Mouse (Mus musculus): ENCODE data around the gene H2afv. TPM values are rescaled to one million over a fixed set of nuclear protein-coding genes. Genes with fewer than 3 reads are reported as not detected.

The H2afv gene
- polyA plus RNA-seq, 1 experiment, result 4.5 TPM

GRCm38 (mm10) chr11:6410050-6410602, 34.1 kb downstream of the H2afv start:
- Histone ChIP-seq H3K27me3 (ENCODE audit: control insufficient read depth) (peaks cover 2% of the 10 kb centered on the region; the same call in 1 of the 2 replicates), H3K4me3 (replicated peaks) (no peak overlapping the region), H3K4me1 (ENCODE audit: control insufficient read depth) (peaks cover 25% of the 10 kb centered on the region), H3K36me3 (ENCODE audit: control insufficient read depth) (peaks cover 32% of the 10 kb centered on the region), H3K9me3 (ENCODE audit: control insufficient read depth, low read length) (peaks cover 27% of the 10 kb centered on the region)
- TF ChIP-seq GATA1 (IDR thresholded peaks at IDR 0.05; ENCODE audit: low read length) (no peak), TAL1 (IDR thresholded peaks at IDR 0.05; ENCODE audit: low read length) (no peak)

- Histone ChIP-seq H3K27me3 (ENCODE audit: control insufficient read depth) (no peaks in the 10 kb centered on the region), H3K4me1 (ENCODE audit: control insufficient read depth) (peaks cover 13% of the 10 kb centered on the region), H3K36me3 (ENCODE audit: control insufficient read depth) (peaks cover 42% of the 10 kb centered on the region), H3K4me3 (replicated peaks) (no peak overlapping the region), H3K9me3 (ENCODE audit: control insufficient read depth, low read length) (peaks cover 3% of the 10 kb centered on the region)
- TF ChIP-seq GATA1 (IDR thresholded peaks at IDR 0.05; ENCODE audit: low read length) (no peak), TAL1 (IDR thresholded peaks at IDR 0.05; ENCODE audit: low read length) (no peak)
These were observed 37.1 kb downstream of the H2afv start for GRCm38 (mm10) chr11:6407162-6407621.

- Histone ChIP-seq H3K4me1 (ENCODE audit: control insufficient read depth) (peaks cover 8% of the 10 kb centered on the region), H3K4me3 (replicated peaks) (no peak overlapping the region), H3K9me3 (ENCODE audit: control insufficient read depth, low read length) (no peaks in the 10 kb centered on the region), H3K36me3 (ENCODE audit: control insufficient read depth) (peaks cover 49% of the 10 kb centered on the region), H3K27me3 (ENCODE audit: control insufficient read depth) (no peaks in the 10 kb centered on the region)
- TF ChIP-seq TAL1 (IDR thresholded peaks at IDR 0.05; ENCODE audit: low read length) (no peak), GATA1 (IDR thresholded peaks at IDR 0.05; ENCODE audit: low read length) (no peak)
These were observed 37.7 kb downstream of the H2afv start for GRCm38 (mm10) chr11:6406251-6407161.

GRCm38 (mm10) chr11:6405591-6406081, 38.6 kb downstream of the H2afv start:
- Histone ChIP-seq H3K36me3 (ENCODE audit: control insufficient read depth) (peaks cover 58% of the 10 kb centered on the region), H3K4me1 (ENCODE audit: control insufficient read depth) (peaks cover 7% of the 10 kb centered on the region), H3K27me3 (ENCODE audit: control insufficient read depth) (no peaks in the 10 kb centered on the region), H3K4me3 (replicated peaks) (no peak overlapping the region), H3K9me3 (ENCODE audit: control insufficient read depth, low read length) (no peaks in the 10 kb centered on the region)
- no peak for TF ChIP-seq GATA1 (IDR thresholded peaks at IDR 0.05; ENCODE audit: low read length)
- TF ChIP-seq TAL1 (IDR thresholded peaks at IDR 0.05; ENCODE audit: low read length), result no peak

GRCm38 (mm10) chr11:6404699-6405566, 39.3 kb downstream of the H2afv start:
- TF ChIP-seq TAL1 (IDR thresholded peaks at IDR 0.05; ENCODE audit: low read length) (no peak), GATA1 (IDR thresholded peaks at IDR 0.05; ENCODE audit: low read length) (no peak)
- no peak overlapping the region for H3K4me3 ChIP-seq (replicated peaks)
- H3K36me3 ChIP-seq (ENCODE audit: control insufficient read depth), result peaks cover 64% of the 10 kb centered on the region

GRCm38 (mm10) chr11:6403830-6404405, 40.3 kb downstream of the H2afv start:
- Histone ChIP-seq H3K27me3 (ENCODE audit: control insufficient read depth) (no peaks in the 10 kb centered on the region), H3K36me3 (ENCODE audit: control insufficient read depth) (peaks cover 74% of the 10 kb centered on the region), H3K4me1 (ENCODE audit: control insufficient read depth) (peaks cover 7% of the 10 kb centered on the region), H3K9me3 (ENCODE audit: control insufficient read depth, low read length) (no peaks in the 10 kb centered on the region), H3K4me3 (replicated peaks) (no peak overlapping the region)
- TF ChIP-seq TAL1 (IDR thresholded peaks at IDR 0.05; ENCODE audit: low read length) (no peak), GATA1 (IDR thresholded peaks at IDR 0.05; ENCODE audit: low read length) (no peak)

More at GRCm38 (mm10) chr11:6404699-6405566, 39.3 kb downstream of the H2afv start:
- H3K9me3 ChIP-seq (ENCODE audit: control insufficient read depth, low read length), result no peaks in the 10 kb centered on the region
- H3K4me1 ChIP-seq (ENCODE audit: control insufficient read depth), result peaks cover 7% of the 10 kb centered on the region
- no peaks in the 10 kb centered on the region for H3K27me3 ChIP-seq (ENCODE audit: control insufficient read depth)

GRCm38 (mm10) chr11:6402515-6403510, 41.4 kb downstream of the H2afv start:
- peaks cover 84% of the 10 kb centered on the region for H3K36me3 ChIP-seq (ENCODE audit: control insufficient read depth)
- TF ChIP-seq GATA1 (IDR thresholded peaks at IDR 0.05; ENCODE audit: low read length), result no peak
- no peak for TF ChIP-seq TAL1 (IDR thresholded peaks at IDR 0.05; ENCODE audit: low read length)

More at GRCm38 (mm10) chr11:6402515-6403510, 41.4 kb downstream of the H2afv start:
- Histone ChIP-seq H3K27me3 (ENCODE audit: control insufficient read depth) (no peaks in the 10 kb centered on the region), H3K4me1 (ENCODE audit: control insufficient read depth) (peaks cover 7% of the 10 kb centered on the region), H3K4me3 (replicated peaks) (no peak overlapping the region), H3K9me3 (ENCODE audit: control insufficient read depth, low read length) (no peaks in the 10 kb centered on the region)

Data from erythroblast, embryonic 14.5 days (primary cell).